In genomic region chr2:134528122-134528810, GRCm38 (mm10) we compare ENCODE assay signal across 7 mouse cellular contexts. TPM values are rescaled to one million over a fixed set of nuclear protein-coding genes. Genes with fewer than 3 reads are reported as not detected.
DNase-seq lines count a peak whose midpoint lies in the region; ATAC-seq and TF ChIP-seq lines count a peak whose summit lies in the region.

No protein-coding gene starts in this region.

- ATAC-seq in kidney, embryonic 15.5 days (replicated peaks; ENCODE audit: low FRiP score): peak; percentile 63
- 0 out of 2 replicates have a peak, but pooled peaks have one; percentile 35 for ATAC-seq in embryonic facial prominence, embryonic 12.5 days (ENCODE audit: insufficient number of reproducible peaks, insufficient read depth, low FRiP score, low TSS enrichment)
- peak; percentile 35; the same call in 1 of the 2 replicates for ATAC-seq in hindbrain, embryonic 11.5 days (ENCODE audit: low FRiP score)
- ATAC-seq in midbrain, postnatal 0 days (ENCODE audit: low FRiP score): peak; percentile 44; the same call in 1 of the 2 replicates

- H3K36me3 ChIP-seq in kidney, embryonic 15.5 days: no peaks in the 10 kb centered on the region
- H3K36me3 ChIP-seq in embryonic facial prominence, embryonic 12.5 days: no peaks in the 10 kb centered on the region
- H3K36me3 ChIP-seq in hindbrain, embryonic 11.5 days (ENCODE audit: control insufficient read depth, insufficient read depth, low read length): no peaks in the 10 kb centered on the region
- no peaks in the 10 kb centered on the region for H3K36me3 ChIP-seq in midbrain, postnatal 0 days (ENCODE audit: insufficient read depth, low read length)

- WGBS in kidney, embryonic 15.5 days: 44% methylated on average over 7 of the region's 7 CpGs
- 33% methylated on average over 7 of the region's 7 CpGs for WGBS in embryonic facial prominence, embryonic 12.5 days
- WGBS in hindbrain, embryonic 11.5 days: 65% methylated on average over 7 of the region's 7 CpGs
- 72% methylated on average over 7 of the region's 7 CpGs for WGBS in midbrain, postnatal 0 days

- H3K9ac ChIP-seq in kidney, embryonic 15.5 days: no peak overlapping the region
- no peak overlapping the region for H3K9ac ChIP-seq in embryonic facial prominence, embryonic 12.5 days
- no peak overlapping the region for H3K9ac ChIP-seq in hindbrain, embryonic 11.5 days (ENCODE audit: low read depth, low read length)
- no peak overlapping the region for H3K9ac ChIP-seq in midbrain, postnatal 0 days (replicated peaks; ENCODE audit: low read length, poor library complexity, severe bottlenecking)

- H3K4me2 ChIP-seq in kidney, embryonic 15.5 days: peak overlapping the region; percentile 46; the same call in 1 of the 2 replicates
- peak overlapping the region; percentile 35 for H3K4me2 ChIP-seq in embryonic facial prominence, embryonic 12.5 days (replicated peaks)
- no peak overlapping the region for H3K4me2 ChIP-seq in hindbrain, embryonic 11.5 days (replicated peaks; ENCODE audit: low read depth, low read length)
- peak overlapping the region; percentile 18; the same call in 1 of the 2 replicates for H3K4me2 ChIP-seq in midbrain, postnatal 0 days (ENCODE audit: low read depth, low read length, poor library complexity, severe bottlenecking)

- peak overlapping the region; percentile 11; the same call in 1 of the 2 replicates for H3K4me3 ChIP-seq in kidney, embryonic 15.5 days (replicated peaks)
- H3K4me3 ChIP-seq in embryonic facial prominence, embryonic 12.5 days: no peak overlapping the region
- no peak overlapping the region for H3K4me3 ChIP-seq in hindbrain, embryonic 11.5 days (ENCODE audit: low read depth, low read length)
- no peak overlapping the region for H3K4me3 ChIP-seq in midbrain, postnatal 0 days (ENCODE audit: low read depth, low read length)

- H3K27me3 ChIP-seq in kidney, embryonic 15.5 days: no peaks in the 10 kb centered on the region
- no peaks in the 10 kb centered on the region for H3K27me3 ChIP-seq in embryonic facial prominence, embryonic 12.5 days
- H3K27me3 ChIP-seq in hindbrain, embryonic 11.5 days (ENCODE audit: control insufficient read depth, insufficient read depth, low read length): no peaks in the 10 kb centered on the region
- H3K27me3 ChIP-seq in midbrain, postnatal 0 days (ENCODE audit: insufficient read depth, low read length): no peaks in the 10 kb centered on the region

- peaks cover 11% of the 10 kb centered on the region for H3K4me1 ChIP-seq in kidney, embryonic 15.5 days
- peaks cover 12% of the 10 kb centered on the region; the same call in 1 of the 2 replicates for H3K4me1 ChIP-seq in embryonic facial prominence, embryonic 12.5 days
- no peaks in the 10 kb centered on the region for H3K4me1 ChIP-seq in hindbrain, embryonic 11.5 days (replicated peaks; ENCODE audit: control insufficient read depth, insufficient read depth, low read length)
- no peaks in the 10 kb centered on the region for H3K4me1 ChIP-seq in midbrain, postnatal 0 days (ENCODE audit: insufficient read depth, low read length)

- peak overlapping the region; percentile 59 for H3K27ac ChIP-seq in kidney, embryonic 15.5 days
- H3K27ac ChIP-seq in embryonic facial prominence, embryonic 12.5 days: peak overlapping the region; percentile 70
- H3K27ac ChIP-seq in hindbrain, embryonic 11.5 days (ENCODE audit: low read depth, low read length): no peak overlapping the region
- no peak overlapping the region for H3K27ac ChIP-seq in midbrain, postnatal 0 days (ENCODE audit: low read depth, low read length)

- TF ChIP-seq CTCF in midbrain, postnatal 0 days (IDR thresholded peaks at IDR 0.05): no peak

- H3K9me3 ChIP-seq in kidney, embryonic 15.5 days (replicated peaks): no peaks in the 10 kb centered on the region
- H3K9me3 ChIP-seq in embryonic facial prominence, embryonic 12.5 days: no peaks in the 10 kb centered on the region
- no peaks in the 10 kb centered on the region for H3K9me3 ChIP-seq in hindbrain, embryonic 11.5 days (ENCODE audit: control insufficient read depth, low read length)
- H3K9me3 ChIP-seq in midbrain, postnatal 0 days (ENCODE audit: low read length): no peaks in the 10 kb centered on the region

- no peak for DNase-seq in kidney, adult 11 months
- peak; percentile 3 for DNase-seq in hindbrain, embryonic 11.5 days (ENCODE audit: low spot score)
- DNase-seq in midbrain, postnatal 0 days (ENCODE audit: low spot score): peak; percentile 54
- DNase-seq in T-cell, adult 2 months (ENCODE audit: low spot score): no peak
- DNase-seq in yolk sac, embryonic 10.5 days (ENCODE audit: low spot score): no peak

RNA-seq across cellular contexts. Expression of gene Hao1, which starts 25.9 kb away (rescaled TPM):
- not detected in 2 replicates for polyA plus RNA-seq in kidney, embryonic 15.5 days (2015; fragmentation: Nextera tagmentation; extraction: Ambion mirVana)
- 0.25 TPM in 1 of 2 replicates, not detected in the other for polyA plus RNA-seq in embryonic facial prominence, embryonic 12.5 days (2016; fragmentation: Nextera tagmentation; extraction: Ambion mirVana)
- polyA plus RNA-seq in hindbrain, embryonic 11.5 days (2014; fragmentation: Nextera tagmentation; extraction: Ambion mirVana): not detected in 2 replicates
- total RNA-seq in midbrain, postnatal 0 days (2014; rRNA removed): not detected in 2 replicates
- 0.16 and 0.23 TPM in 2 replicates for polyA plus RNA-seq in midbrain, postnatal 0 days (2015; fragmentation: Nextera tagmentation; extraction: Ambion mirVana)

Comparison
In these comparisons a context has a peak if more than half of its experiments do, and no peak if none do; other contexts are left out.
1. H3K27ac ChIP-seq: peak in kidney, embryonic 15.5 days (single experiment) and embryonic facial prominence, embryonic 12.5 days (single experiment); none in hindbrain, embryonic 11.5 days (single experiment) and midbrain, postnatal 0 days (single experiment).
2. DNase-seq: peak in hindbrain, embryonic 11.5 days (single experiment) and midbrain, postnatal 0 days (single experiment); none in kidney, adult 11 months (single experiment), T-cell, adult 2 months (single experiment) and yolk sac, embryonic 10.5 days (single experiment).
3. Peak in every context shown above with its lines, with median percentiles within 50 percentile points of each other: ATAC-seq.